ENCODE assay signal across 8 mouse cellular contexts in the genomic region with DNA sequence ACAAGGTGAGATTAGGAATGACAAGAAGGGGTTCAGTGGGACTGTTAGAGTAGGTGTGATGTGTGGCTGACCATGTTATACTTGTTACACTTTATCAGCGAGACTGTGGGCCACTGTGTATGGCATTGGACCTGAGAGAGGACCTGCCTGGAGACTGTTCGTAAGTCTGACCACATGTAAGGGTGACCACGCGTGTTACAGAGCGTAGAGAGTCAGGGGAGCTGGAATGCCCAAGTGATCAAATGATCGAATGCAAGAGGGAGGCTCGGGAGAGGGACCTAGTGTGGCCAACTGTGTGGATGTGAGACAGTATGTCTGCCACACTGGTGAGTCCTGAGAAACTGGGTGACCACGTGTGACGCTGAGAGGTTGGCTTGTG. TPM values are rescaled to one million over a fixed set of nuclear protein-coding genes. Genes with fewer than 3 reads are reported as not detected.
DNase-seq lines count a peak whose midpoint lies in the region; ATAC-seq and TF ChIP-seq lines count a peak whose summit lies in the region.

No protein-coding gene starts in this region.

- peaks cover 22% of the 10 kb centered on the region for H3K27me3 ChIP-seq in lung, embryonic 16.5 days (ENCODE audit: control insufficient read depth, insufficient read depth, low read depth, low read length)
- peaks cover 15% of the 10 kb centered on the region for H3K27me3 ChIP-seq in lung, postnatal 0 days (replicated peaks; ENCODE audit: insufficient read depth, low read length)
- no peaks in the 10 kb centered on the region for H3K27me3 ChIP-seq in limb, embryonic 13.5 days
- 0 out of 2 replicates have a peak, but pooled peaks cover 5% of the 10 kb centered on the region for H3K27me3 ChIP-seq in stomach, embryonic 15.5 days (replicated peaks)

- TF ChIP-seq EP300 in lung, postnatal 0 days (IDR thresholded peaks at IDR 0.05): no peak

- DNase-seq in frontal cortex, adult 2 months (ENCODE audit: extremely low spot score in 1 of 2, low spot score in 1 of 2): no peak
- no peak for DNase-seq in lung, postnatal 0 days (ENCODE audit: low spot score)
- DNase-seq in cerebellum, postnatal 25 days: no peak
- no peak for DNase-seq in spleen, postnatal 36 days (ENCODE audit: low spot score in 2 of 2)

- peaks cover 33% of the 10 kb centered on the region for H3K4me1 ChIP-seq in lung, embryonic 16.5 days (replicated peaks; ENCODE audit: control insufficient read depth, insufficient read depth, low read length)
- H3K4me1 ChIP-seq in lung, postnatal 0 days (ENCODE audit: insufficient read depth, low read depth, low read length): 0 out of 2 replicates have a peak, but pooled peaks cover 3% of the 10 kb centered on the region
- peaks cover 62% of the 10 kb centered on the region for H3K4me1 ChIP-seq in limb, embryonic 13.5 days
- peaks cover 25% of the 10 kb centered on the region for H3K4me1 ChIP-seq in stomach, embryonic 15.5 days

- H3K9ac ChIP-seq in lung, embryonic 16.5 days (ENCODE audit: low read length): peak overlapping the region; percentile 54
- no peak overlapping the region for H3K9ac ChIP-seq in lung, postnatal 0 days (replicated peaks; ENCODE audit: low read depth)
- peak overlapping the region; percentile 60 for H3K9ac ChIP-seq in limb, embryonic 13.5 days
- H3K9ac ChIP-seq in stomach, embryonic 15.5 days: no peak overlapping the region

- peak overlapping the region; percentile 49 for H3K4me3 ChIP-seq in lung, embryonic 16.5 days (ENCODE audit: low read length)
- no peak overlapping the region for H3K4me3 ChIP-seq in lung, postnatal 0 days (ENCODE audit: low read depth, low read length)
- H3K4me3 ChIP-seq in limb, embryonic 13.5 days: peak overlapping the region; percentile 46
- peak overlapping the region; percentile 34; the same call in 1 of the 2 replicates for H3K4me3 ChIP-seq in stomach, embryonic 15.5 days (replicated peaks)

- H3K27ac ChIP-seq in lung, embryonic 16.5 days (ENCODE audit: low read length): no peak overlapping the region; the same call in 1 of the 2 replicates
- H3K27ac ChIP-seq in lung, postnatal 0 days (ENCODE audit: low read length): no peak overlapping the region
- H3K27ac ChIP-seq in limb, embryonic 13.5 days: no peak overlapping the region; the same call in 1 of the 2 replicates
- H3K27ac ChIP-seq in stomach, embryonic 15.5 days: 0 out of 2 replicates have a peak overlapping the region, but pooled peaks have one; percentile 95

- peak overlapping the region; percentile 74 for H3K4me2 ChIP-seq in lung, embryonic 16.5 days (ENCODE audit: low read depth, low read length)
- no peak overlapping the region for H3K4me2 ChIP-seq in lung, postnatal 0 days (replicated peaks; ENCODE audit: low read depth, low read length)
- peak overlapping the region; percentile 76 for H3K4me2 ChIP-seq in limb, embryonic 13.5 days (replicated peaks)
- peak overlapping the region; percentile 68 for H3K4me2 ChIP-seq in stomach, embryonic 15.5 days

- peak; percentile 13; the same call in 1 of the 2 replicates for ATAC-seq in frontal cortex, adult (ENCODE audit: low TSS enrichment)
- ATAC-seq in lung, embryonic 16.5 days (ENCODE audit: low read depth): no peak
- ATAC-seq in lung, postnatal 0 days: no peak
- no peak; the same call in 1 of the 2 replicates for ATAC-seq in limb, embryonic 13.5 days (ENCODE audit: low FRiP score, low read depth)
- no peak for ATAC-seq in stomach, embryonic 15.5 days (ENCODE audit: insufficient read depth, low FRiP score, low read depth)

- WGBS in lung, embryonic 16.5 days: 33% methylated on average over 9 of the region's 9 CpGs
- WGBS in lung, postnatal 0 days: 33% methylated on average over 9 of the region's 9 CpGs
- 33% methylated on average over 9 of the region's 9 CpGs for WGBS in limb, embryonic 13.5 days
- 37% methylated on average over 9 of the region's 9 CpGs for WGBS in stomach, embryonic 15.5 days

- TF ChIP-seq CTCF in lung, postnatal 0 days (IDR thresholded peaks at IDR 0.05): no peak

- H3K9me3 ChIP-seq in lung, embryonic 16.5 days (ENCODE audit: control insufficient read depth, low read length): no peaks in the 10 kb centered on the region
- no peaks in the 10 kb centered on the region for H3K9me3 ChIP-seq in lung, postnatal 0 days (ENCODE audit: low read length)
- H3K9me3 ChIP-seq in limb, embryonic 13.5 days: no peaks in the 10 kb centered on the region
- no peaks in the 10 kb centered on the region for H3K9me3 ChIP-seq in stomach, embryonic 15.5 days

- H3K36me3 ChIP-seq in lung, embryonic 16.5 days (ENCODE audit: control insufficient read depth, insufficient read depth, low read length): no peaks in the 10 kb centered on the region
- no peaks in the 10 kb centered on the region for H3K36me3 ChIP-seq in lung, postnatal 0 days (ENCODE audit: insufficient read depth, low read length)
- H3K36me3 ChIP-seq in limb, embryonic 13.5 days: peaks cover 26% of the 10 kb centered on the region
- H3K36me3 ChIP-seq in stomach, embryonic 15.5 days: peaks cover 3% of the 10 kb centered on the region; the same call in 1 of the 2 replicates

RNA-seq across cellular contexts. Expression of a gene that starts 0.8 kb away (rescaled TPM):
- polyA plus RNA-seq in frontal cortex, adult 2 months (2012; rRNA removed): 5.9 and 7.6 TPM in 2 replicates
- polyA plus RNA-seq in lung, embryonic 16.5 days (2015; fragmentation: Nextera tagmentation; extraction: Ambion mirVana): 12.9 and 13.0 TPM in 2 replicates
- polyA plus RNA-seq in lung, postnatal 0 days (2015; fragmentation: Nextera tagmentation; extraction: Ambion mirVana): 5.2 and 6.6 TPM in 2 replicates
- polyA plus RNA-seq in limb, embryonic 13.5 days (2015; fragmentation: Nextera tagmentation; extraction: Ambion mirVana): 15.4 and 16.0 TPM in 2 replicates
- 8.9 and 9.8 TPM in 2 replicates for polyA plus RNA-seq in stomach, embryonic 15.5 days (2015; fragmentation: Nextera tagmentation; extraction: Ambion mirVana)

RNA-seq across cellular contexts. Expression of a gene that starts 13.9 kb away (rescaled TPM):
- 0.20 and 0.25 TPM in 2 replicates for polyA plus RNA-seq in frontal cortex, adult 2 months (2012; rRNA removed)
- 2.6 and 2.8 TPM in 2 replicates for polyA plus RNA-seq in lung, embryonic 16.5 days (2015; fragmentation: Nextera tagmentation; extraction: Ambion mirVana)
- 2.0 and 2.4 TPM in 2 replicates for polyA plus RNA-seq in lung, postnatal 0 days (2015; fragmentation: Nextera tagmentation; extraction: Ambion mirVana)
- 2.0 TPM in 2 replicates for polyA plus RNA-seq in limb, embryonic 13.5 days (2015; fragmentation: Nextera tagmentation; extraction: Ambion mirVana)
- 2.4 and 2.5 TPM in 2 replicates for polyA plus RNA-seq in stomach, embryonic 15.5 days (2015; fragmentation: Nextera tagmentation; extraction: Ambion mirVana)

RNA-seq across cellular contexts. Expression of a gene that starts 17.2 kb away (rescaled TPM):
- polyA plus RNA-seq in frontal cortex, adult 2 months (2012; rRNA removed): 151 and 154 TPM in 2 replicates
- polyA plus RNA-seq in lung, embryonic 16.5 days (2015; fragmentation: Nextera tagmentation; extraction: Ambion mirVana): 2.1 and 2.2 TPM in 2 replicates
- polyA plus RNA-seq in lung, postnatal 0 days (2015; fragmentation: Nextera tagmentation; extraction: Ambion mirVana): 4.2 and 4.3 TPM in 2 replicates
- polyA plus RNA-seq in limb, embryonic 13.5 days (2015; fragmentation: Nextera tagmentation; extraction: Ambion mirVana): 5.1 and 6.1 TPM in 2 replicates
- 3.9 and 4.6 TPM in 2 replicates for polyA plus RNA-seq in stomach, embryonic 15.5 days (2015; fragmentation: Nextera tagmentation; extraction: Ambion mirVana)

RNA-seq across cellular contexts. Expression of a gene that starts 31.6 kb away (rescaled TPM):
- 1,679 and 1,948 TPM in 2 replicates for polyA plus RNA-seq in frontal cortex, adult 2 months (2012; rRNA removed)
- 116 and 118 TPM in 2 replicates for polyA plus RNA-seq in lung, embryonic 16.5 days (2015; fragmentation: Nextera tagmentation; extraction: Ambion mirVana)
- polyA plus RNA-seq in lung, postnatal 0 days (2015; fragmentation: Nextera tagmentation; extraction: Ambion mirVana): 61.7 and 63.6 TPM in 2 replicates
- 103 and 115 TPM in 2 replicates for polyA plus RNA-seq in limb, embryonic 13.5 days (2015; fragmentation: Nextera tagmentation; extraction: Ambion mirVana)
- polyA plus RNA-seq in stomach, embryonic 15.5 days (2015; fragmentation: Nextera tagmentation; extraction: Ambion mirVana): 101 and 113 TPM in 2 replicates

RNA-seq across cellular contexts. Expression of a gene that starts 49.6 kb away (rescaled TPM):
- polyA plus RNA-seq in frontal cortex, adult 2 months (2012; rRNA removed): 6.4 and 6.7 TPM in 2 replicates
- polyA plus RNA-seq in lung, embryonic 16.5 days (2015; fragmentation: Nextera tagmentation; extraction: Ambion mirVana): 21.7 and 23.3 TPM in 2 replicates
- polyA plus RNA-seq in lung, postnatal 0 days (2015; fragmentation: Nextera tagmentation; extraction: Ambion mirVana): 26.1 and 29.0 TPM in 2 replicates
- polyA plus RNA-seq in limb, embryonic 13.5 days (2015; fragmentation: Nextera tagmentation; extraction: Ambion mirVana): 20.8 and 20.9 TPM in 2 replicates
- polyA plus RNA-seq in stomach, embryonic 15.5 days (2015; fragmentation: Nextera tagmentation; extraction: Ambion mirVana): 11.6 and 12.2 TPM in 2 replicates

Comparison
In these comparisons a context has a peak if more than half of its experiments do, and no peak if none do; other contexts are left out.
1. H3K9ac ChIP-seq: peak in lung, embryonic 16.5 days (single experiment) and limb, embryonic 13.5 days (single experiment); none in lung, postnatal 0 days (single experiment) and stomach, embryonic 15.5 days (single experiment).
2. RNA of a gene that starts 17.2 kb away (polyA plus RNA-seq): 151 to 154 TPM in frontal cortex, adult 2 months; 5.1 to 6.1 TPM in limb, embryonic 13.5 days, 3.9 to 4.6 TPM in stomach, embryonic 15.5 days, 4.2 to 4.3 TPM in lung, postnatal 0 days and 2.1 to 2.2 TPM in lung, embryonic 16.5 days; every median in the first group is over 10 times any median in the second.